Mouse (Mus musculus) G1E-ER4 (cell line): ENCODE data around the gene Cfap74. TPM values are rescaled to one million over a fixed set of nuclear protein-coding genes. Genes with fewer than 3 reads are reported as not detected.

Experiments
- GATA1 ChIP-seq: IDR thresholded peaks from one replicate; pipeline ENCODE4 v1.8.0; 2012; ENCODE audit warnings: low read length, inconsistent platforms
- polyA plus RNA-seq: library from polyadenylated mRNA; stranded (reverse); fragments of >175 nt; gene quantifications from 2 replicates; pipeline ENCODE4 v1.2.3, GENCODE M21; 2012

Gene Cfap74
- polyA plus RNA-seq, 1 experiment = not detected

DNA sequence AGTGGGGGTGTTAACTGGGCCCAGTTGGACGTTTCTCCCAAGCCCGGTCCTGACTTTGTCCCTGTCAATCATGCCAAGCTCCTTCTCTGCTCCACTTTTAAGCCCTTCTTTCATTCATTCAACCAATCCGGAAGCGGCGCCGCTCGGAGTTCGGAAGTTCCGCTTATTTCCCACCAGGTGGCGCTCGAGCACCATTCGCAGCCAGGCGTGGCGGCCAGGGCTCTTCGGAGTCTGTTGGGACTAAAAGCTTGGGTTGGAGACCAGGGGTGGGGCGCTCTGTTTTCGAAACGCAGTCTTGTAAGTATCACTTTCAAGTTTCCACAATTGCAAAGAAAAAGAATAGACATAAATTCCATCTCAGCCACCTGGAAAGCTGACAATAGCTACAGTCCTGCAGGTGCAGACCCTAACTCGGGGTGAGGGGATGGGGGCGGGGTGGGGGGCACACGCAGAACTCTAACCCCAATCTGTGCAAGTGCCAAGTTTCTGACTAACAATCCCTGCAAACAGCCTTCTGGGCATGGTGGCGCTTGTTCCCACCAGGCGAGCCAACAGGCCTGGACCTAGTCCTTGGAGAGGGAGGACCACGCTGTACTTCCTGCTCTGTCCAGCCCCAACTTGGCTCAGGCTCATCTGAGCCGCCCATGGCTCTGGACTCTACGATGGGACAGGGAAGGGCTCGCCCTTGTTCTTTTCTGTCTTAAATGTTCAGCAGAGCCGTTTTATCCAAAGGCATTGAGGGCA is 72.6 kb downstream of the Cfap74 start:
- no peak for TF ChIP-seq GATA1

DNA sequence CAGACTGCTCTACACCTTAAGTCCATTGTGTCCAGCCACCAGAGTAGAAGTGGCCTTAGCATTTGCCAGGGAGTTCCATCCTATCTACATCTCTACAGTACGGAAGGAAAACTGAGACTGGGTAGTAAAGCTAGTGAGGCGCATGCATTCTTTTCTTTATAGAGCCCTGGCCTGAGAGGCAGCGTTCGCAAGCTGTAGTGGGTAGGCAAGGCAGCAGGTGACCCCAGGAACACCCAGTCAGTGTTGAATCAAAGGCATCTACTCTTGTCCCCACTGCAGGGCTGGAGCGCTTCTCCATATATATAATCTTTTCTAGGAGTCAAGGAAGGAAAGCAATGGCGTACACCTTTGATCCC is 73.1 kb downstream of the Cfap74 start:
- TF ChIP-seq GATA1 = no peak

DNA sequence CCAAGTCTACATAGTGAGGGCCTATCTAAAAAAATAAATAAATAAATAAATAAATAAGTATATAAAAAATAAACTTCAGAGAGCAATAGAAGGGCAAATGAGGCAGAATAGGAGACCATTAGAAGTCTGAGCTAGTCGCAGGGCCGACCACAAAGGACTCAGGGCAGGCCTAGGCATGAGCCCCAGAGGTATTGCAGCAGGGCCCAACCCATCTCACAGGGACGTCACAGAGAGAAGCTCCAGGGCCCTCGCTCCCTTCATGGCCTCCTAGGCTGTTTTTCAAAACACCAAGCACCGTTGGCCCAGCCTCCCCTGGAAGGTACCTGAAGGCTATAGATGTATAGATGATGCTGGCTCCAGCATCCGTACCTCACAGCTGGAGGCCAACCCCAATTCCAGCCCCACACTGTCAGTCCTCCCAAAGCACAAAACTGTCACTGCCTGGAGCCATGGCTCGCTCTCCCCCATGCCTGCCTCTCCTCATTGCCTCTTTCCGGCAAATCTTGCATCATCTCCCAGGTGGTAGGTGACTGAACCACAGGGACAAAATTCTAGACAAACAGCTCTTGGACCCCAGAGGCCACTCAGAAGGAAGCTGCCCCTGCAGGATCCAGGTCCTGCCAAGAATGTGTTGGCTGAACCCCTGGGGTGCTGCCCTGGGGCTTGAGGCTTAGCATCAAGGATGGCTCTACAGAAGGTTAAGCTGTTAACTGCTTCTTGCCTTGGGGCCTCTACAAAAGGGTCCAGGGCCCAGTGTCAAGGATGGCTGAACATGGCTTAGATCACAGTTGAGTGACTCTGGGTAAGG is 73.9 kb downstream of the Cfap74 start:
- no peak for TF ChIP-seq GATA1

DNA sequence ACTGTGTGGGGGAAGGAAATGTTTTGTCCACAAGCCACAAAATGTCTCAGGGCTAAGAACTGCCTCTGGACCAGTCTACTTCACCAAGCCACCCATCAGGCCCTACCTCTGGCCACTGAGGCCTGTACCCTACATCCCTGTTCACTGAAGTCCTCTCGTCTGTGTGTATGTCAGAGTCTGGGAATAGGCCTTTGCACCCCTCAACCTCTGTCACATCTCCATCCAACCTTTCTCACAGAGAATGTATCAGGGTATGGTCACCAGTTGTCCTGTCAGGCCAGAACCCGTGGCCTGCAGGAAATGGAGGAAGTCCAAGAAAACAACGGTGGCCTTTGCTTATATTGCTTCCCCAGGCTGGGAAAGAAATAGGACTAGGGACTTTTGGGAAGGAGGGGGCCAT is 76.5 kb downstream of the Cfap74 start:
- no peak for TF ChIP-seq GATA1

DNA sequence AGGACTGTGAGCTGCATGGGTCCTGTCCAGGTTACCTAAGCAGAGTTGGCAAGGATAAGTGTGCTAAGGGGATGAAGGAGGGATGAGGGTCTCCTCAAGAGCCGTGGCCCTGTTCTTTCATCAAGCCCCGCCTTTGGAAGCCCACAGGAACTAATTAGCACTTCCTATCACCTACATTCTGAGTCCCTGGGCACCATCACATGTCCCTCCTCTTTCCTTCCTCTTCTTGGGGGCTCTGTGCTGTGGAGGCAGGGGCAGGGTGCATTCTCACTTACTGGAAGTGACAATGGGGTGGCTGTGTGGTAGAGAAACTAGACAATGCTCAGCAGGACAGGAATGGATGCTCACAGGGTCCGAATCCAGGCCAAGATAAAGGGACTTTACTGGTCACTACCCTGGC is 78.8 kb downstream of the Cfap74 start:
- TF ChIP-seq GATA1 = no peak

DNA sequence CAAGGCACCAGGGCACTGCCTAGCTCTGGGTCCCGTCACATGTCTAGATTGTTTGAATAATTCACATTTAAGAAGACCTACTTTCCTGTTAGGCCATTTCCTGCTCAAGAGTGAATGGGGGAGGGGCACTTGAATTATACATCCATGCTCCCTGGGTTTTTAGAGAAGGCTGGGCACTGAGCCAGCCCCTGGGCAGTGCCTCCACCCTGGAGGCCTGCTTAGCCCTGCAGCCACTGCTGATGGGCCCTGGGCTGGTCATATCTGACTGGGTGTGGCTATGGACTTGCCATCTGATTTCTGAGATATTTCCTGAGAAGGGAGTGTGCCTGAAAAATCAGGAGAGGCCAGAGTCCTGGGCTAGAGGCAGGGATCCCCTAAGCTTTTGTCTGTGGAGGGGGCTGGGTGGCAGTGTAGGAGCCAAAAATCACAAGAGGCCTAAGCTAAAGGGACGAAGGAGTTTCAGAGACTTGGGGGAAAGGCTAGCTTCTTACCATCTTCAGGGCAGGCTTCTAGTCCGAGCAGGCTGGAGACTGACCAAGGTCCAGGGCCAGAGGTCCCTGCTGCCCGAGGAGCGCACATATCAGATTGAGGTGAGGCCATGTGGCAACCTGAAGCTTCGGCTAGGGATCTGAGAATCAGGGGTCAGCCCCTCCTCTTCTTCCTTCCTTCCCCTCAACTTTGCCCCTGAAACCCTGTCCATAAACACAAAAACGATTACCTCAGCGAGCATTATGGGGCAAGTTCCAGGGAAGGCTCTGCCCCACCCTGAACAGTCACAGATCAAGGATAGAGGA is 79.4 kb downstream of the Cfap74 start:
- no peak for TF ChIP-seq GATA1

DNA sequence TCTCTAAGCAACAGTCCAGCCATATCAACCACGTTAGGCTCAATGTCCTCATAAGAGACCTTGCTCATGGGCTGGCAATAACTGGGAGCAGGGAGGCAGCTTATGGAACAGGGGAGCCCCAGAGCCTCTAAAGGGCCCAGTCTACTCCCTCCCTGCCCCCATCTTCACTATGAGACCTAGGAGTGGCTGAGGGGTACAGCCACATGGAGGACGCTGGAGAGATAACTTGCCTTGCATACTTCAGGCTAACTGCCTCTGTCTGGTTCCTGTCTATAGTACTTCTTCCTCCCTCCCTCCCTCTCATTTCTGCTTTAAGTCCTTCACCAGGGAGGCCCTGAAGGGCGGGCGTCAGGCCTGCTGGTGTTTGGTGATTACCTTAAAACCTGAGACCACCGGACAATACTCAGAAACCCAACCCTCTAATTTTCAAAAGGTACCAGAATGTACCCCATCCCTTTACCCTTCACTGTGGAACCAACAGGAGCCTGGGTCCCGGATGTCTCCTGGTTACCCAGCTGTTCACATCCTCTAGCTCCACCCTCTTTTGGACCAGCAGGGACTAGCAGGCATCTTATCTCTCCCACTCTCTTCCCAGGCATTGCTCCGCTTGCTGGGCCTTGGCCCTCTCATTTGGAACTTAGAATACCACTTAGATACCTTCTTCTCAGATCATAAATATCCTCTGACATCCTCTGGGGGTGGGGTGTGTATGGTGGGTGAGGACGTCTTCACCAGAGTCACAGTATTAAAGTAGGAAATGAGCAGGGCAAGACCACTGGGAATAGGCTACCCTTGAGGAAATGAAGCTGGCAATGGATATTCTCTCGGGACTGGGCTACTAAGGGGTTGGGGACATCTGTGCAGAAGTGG is 80.3 kb downstream of the Cfap74 start:
- no peak for TF ChIP-seq GATA1

DNA sequence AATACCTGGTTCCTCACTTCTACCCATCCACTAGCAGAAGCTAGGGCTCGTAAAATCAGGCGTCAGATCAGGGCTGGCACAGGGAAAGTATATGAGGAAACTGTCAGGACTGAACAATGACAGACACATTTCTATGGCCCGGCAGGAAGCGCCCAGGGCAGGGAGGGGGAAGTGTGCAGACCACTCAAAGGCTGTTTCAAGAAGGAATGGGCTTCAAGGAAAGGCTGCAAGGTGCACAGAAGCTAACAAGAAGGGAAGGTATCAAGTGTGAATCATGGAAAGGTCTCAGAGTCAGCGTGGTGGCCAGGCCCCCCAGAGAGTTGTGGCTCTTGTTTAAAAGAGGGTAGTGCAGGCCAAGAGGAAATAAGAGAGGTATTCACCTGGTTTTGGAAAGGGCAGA is 81.5 kb downstream of the Cfap74 start:
- TF ChIP-seq GATA1 = no peak

DNA sequence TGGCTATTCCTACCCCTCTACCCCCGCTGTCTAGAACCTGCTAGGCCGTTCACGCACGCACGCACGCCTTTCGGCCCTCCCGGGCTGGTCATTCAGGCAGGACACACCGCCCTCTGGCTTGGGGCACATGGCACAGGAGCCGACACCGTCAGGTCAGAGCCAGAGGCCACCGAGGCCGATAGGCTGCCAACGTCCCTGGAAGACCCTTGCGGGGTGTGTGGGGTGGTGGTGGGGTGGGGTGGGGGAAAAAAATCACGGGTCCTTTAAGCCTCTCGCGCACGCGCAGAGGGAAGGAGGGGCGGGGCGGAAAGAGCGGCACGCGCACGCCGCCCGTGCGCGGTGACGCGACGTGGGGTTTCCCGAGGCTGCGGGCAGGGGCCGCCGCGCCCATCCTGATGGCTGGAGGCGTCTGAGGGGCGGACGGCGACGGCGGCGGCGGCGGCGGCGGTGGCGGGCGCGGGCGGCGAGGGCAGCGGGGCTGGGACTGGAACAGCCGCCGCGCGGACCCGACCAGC is 82.1 kb downstream of the Cfap74 start, which contains the start of gene Gnb1:
Gene Gnb1 (plus strand): TSS at position 372 of the 515 bp plus-strand sequence.
- no peak for TF ChIP-seq GATA1

DNA sequence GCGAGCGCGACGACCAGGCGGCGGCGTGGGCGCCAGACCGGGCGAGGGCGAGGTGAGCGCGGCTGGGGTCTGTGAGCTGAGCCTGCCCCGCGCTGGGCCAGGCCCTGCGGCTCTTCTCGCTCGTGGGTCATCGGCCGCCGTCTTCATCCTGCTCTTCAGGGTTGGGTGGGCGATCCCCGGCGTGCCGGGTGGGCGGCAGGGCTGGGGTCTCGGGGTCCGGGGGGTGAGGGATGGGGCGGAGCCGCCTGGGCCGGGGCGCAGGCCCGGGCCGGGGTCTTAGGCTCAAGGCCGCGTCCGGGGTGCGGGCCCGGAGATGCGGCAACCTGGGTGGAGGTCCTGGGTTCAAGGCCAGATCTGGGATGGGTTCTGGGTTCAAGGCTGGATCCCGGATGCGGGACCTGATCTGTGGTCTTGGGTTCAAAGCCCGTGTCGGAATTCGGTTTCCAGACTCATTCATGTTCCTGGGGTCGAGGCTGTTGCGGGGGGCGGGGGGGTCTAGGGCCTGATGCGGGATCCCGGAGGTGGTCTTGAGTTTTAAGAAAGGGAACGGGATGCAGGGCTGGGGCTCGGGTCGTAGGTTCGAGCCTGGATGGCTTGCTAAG is 82.6 kb downstream of the Cfap74 start:
- TF ChIP-seq GATA1 = no peak

DNA sequence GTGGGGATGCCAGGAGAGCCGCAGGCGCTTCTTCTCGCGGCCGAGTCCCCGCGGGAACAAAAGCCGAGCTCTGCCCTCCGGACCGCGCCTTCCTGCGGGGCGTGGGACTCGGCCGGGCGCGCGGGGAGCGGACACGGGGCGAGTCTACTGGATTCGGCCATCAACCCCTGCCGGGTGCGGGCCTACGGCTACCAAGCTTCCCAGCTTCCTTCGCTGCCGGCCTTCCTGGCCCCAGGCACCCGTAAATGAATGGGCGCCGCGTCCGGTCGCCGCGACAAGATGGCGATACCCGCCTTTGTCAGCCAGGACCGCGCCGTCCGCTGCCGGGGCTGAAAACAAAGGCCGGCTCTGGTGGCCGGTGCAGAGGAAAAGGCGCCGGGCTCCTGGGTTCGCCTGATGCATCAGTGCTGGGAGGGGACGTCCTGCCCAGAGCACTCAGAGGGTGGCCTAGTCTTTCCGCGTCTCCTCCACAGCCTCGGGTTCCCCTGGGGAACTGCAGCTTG is 83.2 kb downstream of the Cfap74 start:
- no peak for TF ChIP-seq GATA1

DNA sequence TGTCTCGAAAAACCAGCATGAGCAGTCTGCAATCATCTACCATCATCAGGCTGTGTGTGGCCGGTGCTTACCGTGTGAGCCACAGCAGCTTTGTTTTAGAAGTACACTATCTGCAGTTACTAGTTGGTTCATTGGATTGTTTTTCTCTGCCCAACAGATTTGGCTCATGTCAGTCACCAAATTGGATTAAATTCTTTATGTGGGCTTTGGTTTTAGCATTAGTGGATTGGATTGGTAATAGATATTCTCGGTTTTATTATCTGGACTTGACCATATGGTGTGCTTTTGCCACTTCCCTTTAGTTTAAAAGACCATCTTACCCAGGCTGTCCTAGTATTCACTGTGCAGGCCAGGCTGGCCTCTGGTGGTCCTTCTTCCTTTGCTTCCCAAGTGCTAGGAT is 85.9 kb downstream of the Cfap74 start:
- no peak for TF ChIP-seq GATA1

DNA sequence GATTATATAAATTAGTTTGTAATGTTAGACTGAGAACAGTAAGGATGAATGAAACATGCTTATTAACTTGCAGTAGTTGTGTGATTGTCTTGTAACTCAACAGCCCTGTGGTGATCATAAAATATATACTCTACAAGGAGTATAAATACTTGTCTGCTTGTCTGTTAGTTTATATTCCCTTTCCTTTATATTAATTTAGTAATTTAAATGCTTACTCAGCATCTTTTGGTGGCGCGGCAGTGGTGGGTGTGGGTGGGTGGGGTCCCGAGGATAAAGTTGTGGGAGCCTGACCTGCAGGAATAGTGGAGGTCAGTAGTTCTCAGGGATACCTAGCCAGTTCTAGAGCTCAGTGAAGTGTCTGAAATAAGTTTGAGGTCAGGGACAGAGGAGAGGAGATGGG is 89.0 kb downstream of the Cfap74 start:
- no peak for TF ChIP-seq GATA1

DNA sequence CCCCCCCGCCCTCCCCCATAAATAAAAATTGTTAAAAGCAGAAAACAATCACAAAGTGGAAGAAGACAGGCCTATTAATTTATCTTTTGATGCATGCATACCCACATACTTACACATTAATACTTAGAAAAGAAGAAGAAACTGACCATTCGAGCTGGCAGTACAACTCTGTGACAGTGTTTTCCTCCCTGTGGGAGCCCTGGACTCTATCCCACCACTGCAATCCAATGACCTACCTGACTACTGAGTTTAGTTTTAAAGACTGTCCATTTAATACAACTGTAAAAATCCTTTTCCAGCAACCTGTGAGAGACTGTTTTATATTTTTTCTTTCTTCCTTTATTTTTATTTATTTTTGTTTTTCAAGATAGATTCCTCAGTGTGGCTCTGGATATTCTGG is 92.1 kb downstream of the Cfap74 start:
- no peak for TF ChIP-seq GATA1

DNA sequence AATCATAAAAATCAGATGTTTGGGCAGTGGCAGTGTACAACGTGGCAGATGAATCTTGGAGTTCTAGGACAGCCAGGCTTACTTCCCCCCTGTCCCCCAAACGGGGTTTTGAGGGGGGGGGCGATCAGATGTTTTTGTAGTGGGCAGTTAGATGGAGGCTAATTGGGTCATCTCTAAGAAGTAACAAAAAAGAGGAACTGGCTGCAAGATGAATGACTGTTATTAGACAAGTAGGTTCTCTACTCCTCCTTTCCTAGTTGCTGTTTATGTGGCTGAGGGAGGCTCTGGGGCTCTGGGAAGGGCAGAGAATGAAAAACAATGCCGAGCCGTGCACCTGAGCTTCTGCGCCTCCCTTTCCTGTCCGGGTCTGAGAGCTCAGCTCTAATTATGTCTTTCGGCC is 96.1 kb downstream of the Cfap74 start:
- TF ChIP-seq GATA1 = no peak
